Mouse (Mus musculus) neural tube, embryonic 13.5 days (tissue): ENCODE measurements around the gene Dach1. TPM values are rescaled to one million over a fixed set of nuclear protein-coding genes. Genes with fewer than 3 reads are reported as not detected.

Experiments
- ATAC-seq: fragments of 200-750 bp; cut with Nextera tagmentation; 2 replicates; pipeline ENCODE4 v1.8.0; 2017; ENCODE audit warnings: low read depth, mild to moderate bottlenecking, moderate TSS enrichment, moderate library complexity
- H3K27ac ChIP-seq: fragments of 300-500 bp; sonication (generic); replicated peaks from 2 replicates; pipeline ENCODE4 v1.5.1; 2015; ENCODE audit warnings: moderate library complexity, mild to moderate bottlenecking, inconsistent platforms
- H3K27me3 ChIP-seq: fragments of 300-500 bp; sonication (generic); 2 replicates; pipeline ENCODE4 v1.6.1; 2015; ENCODE audit warnings: mild to moderate bottlenecking, inconsistent platforms
- H3K36me3 ChIP-seq: fragments of 300-500 bp; sonication (generic); 2 replicates; pipeline ENCODE4 v1.6.1; 2015; ENCODE audit warnings: mild to moderate bottlenecking, inconsistent platforms
- H3K4me1 ChIP-seq: fragments of 300-500 bp; sonication (generic); replicated peaks from 2 replicates; pipeline ENCODE4 v1.6.1; 2015; ENCODE audit warnings: inconsistent platforms
- H3K4me2 ChIP-seq: fragments of 300-500 bp; sonication (generic); 2 replicates; pipeline ENCODE4 v1.6.1; 2015; ENCODE audit warnings: inconsistent platforms, mild to moderate bottlenecking, moderate library complexity
- H3K4me3 ChIP-seq: fragments of 300-500 bp; sonication (generic); 2 replicates; pipeline ENCODE4 v1.5.1; 2015; ENCODE audit warnings: mild to moderate bottlenecking, inconsistent platforms
- H3K9ac ChIP-seq: fragments of 300-500 bp; sonication (generic); 2 replicates; pipeline ENCODE4 v1.6.1; 2015; ENCODE audit warnings: moderate library complexity, mild to moderate bottlenecking, inconsistent platforms
- H3K9me3 ChIP-seq: fragments of 300-500 bp; sonication (generic); 2 replicates; pipeline ENCODE4 v1.6.1; 2016; ENCODE audit warnings: inconsistent platforms
- WGBS: fragments of 180-500 bp; shearing (Covaris S2); methylation state at CpG from one replicate; pipeline ENCODE4 v1.1.7; 2015; 5-methylcytosine and 5-hydroxymethylcytosine counted together
- polyA plus RNA-seq: library from polyadenylated mRNA; unstranded; fragments of >200 nt; fragmentation: Nextera tagmentation; extraction: Ambion mirVana; gene quantifications from 2 replicates; pipeline ENCODE4 v1.2.1, GENCODE M21; 2015

Dach1 gene
- polyA plus RNA-seq, 1 experiment from 2014 or later: 18.7 TPM

GRCm38 (mm10) chr14:97998584-97998983, 171.0 kb downstream of the Dach1 start:
- Histone ChIP-seq H3K4me3 (no peak overlapping the region), H3K36me3 (no peaks in the 10 kb centered on the region), H3K9me3 (no peaks in the 10 kb centered on the region), H3K9ac (no peak overlapping the region), H3K27ac (no peak overlapping the region), H3K4me1 (no peaks in the 10 kb centered on the region), H3K4me2 (no peak overlapping the region), H3K27me3 (no peaks in the 10 kb centered on the region)
- no peak for ATAC-seq

DNA sequence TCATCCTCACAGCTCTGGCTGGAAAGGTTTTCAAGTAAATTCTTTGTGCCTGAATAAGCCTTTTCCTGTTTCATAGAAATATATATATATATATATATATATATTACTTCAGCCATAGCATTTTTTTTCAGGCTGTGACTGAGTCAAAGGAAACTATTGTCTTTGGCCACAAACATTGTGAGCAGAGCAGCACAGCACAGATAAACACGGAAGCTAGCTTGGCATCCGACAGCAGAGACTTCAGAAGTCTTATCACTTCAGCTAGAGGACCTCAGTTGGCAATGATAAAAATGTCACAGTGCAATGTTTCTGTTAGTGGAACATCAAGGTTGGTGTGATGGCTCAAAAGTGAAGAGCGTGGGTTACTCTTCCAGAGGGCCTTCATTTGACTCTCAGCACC, 186.3 kb downstream of the Dach1 start:
- no peak overlapping the region for H3K9ac ChIP-seq
- no peak for ATAC-seq
- no peak overlapping the region for H3K4me2 ChIP-seq
- 75% methylated on average over 3 of the region's 3 CpGs for WGBS
- peaks cover 7% of the 10 kb centered on the region; the same call in 1 of the 2 replicates for H3K4me1 ChIP-seq
- no peaks in the 10 kb centered on the region for H3K27me3 ChIP-seq
- H3K9me3 ChIP-seq: no peaks in the 10 kb centered on the region
- H3K4me3 ChIP-seq: no peak overlapping the region
- H3K27ac ChIP-seq: no peak overlapping the region
- H3K36me3 ChIP-seq: no peaks in the 10 kb centered on the region

GRCm38 (mm10) chr14:97982676-97983075, 186.9 kb downstream of the Dach1 start:
- peaks cover 7% of the 10 kb centered on the region; the same call in 1 of the 2 replicates for H3K4me1 ChIP-seq
- no peaks in the 10 kb centered on the region for H3K36me3 ChIP-seq
- no peak overlapping the region for H3K4me3 ChIP-seq
- H3K9me3 ChIP-seq: no peaks in the 10 kb centered on the region
- H3K4me2 ChIP-seq: no peak overlapping the region
- H3K27me3 ChIP-seq: no peaks in the 10 kb centered on the region
- no peak overlapping the region for H3K9ac ChIP-seq
- H3K27ac ChIP-seq: no peak overlapping the region
- WGBS: 59% methylated on average over 6 of the region's 6 CpGs
- no peak for ATAC-seq

DNA sequence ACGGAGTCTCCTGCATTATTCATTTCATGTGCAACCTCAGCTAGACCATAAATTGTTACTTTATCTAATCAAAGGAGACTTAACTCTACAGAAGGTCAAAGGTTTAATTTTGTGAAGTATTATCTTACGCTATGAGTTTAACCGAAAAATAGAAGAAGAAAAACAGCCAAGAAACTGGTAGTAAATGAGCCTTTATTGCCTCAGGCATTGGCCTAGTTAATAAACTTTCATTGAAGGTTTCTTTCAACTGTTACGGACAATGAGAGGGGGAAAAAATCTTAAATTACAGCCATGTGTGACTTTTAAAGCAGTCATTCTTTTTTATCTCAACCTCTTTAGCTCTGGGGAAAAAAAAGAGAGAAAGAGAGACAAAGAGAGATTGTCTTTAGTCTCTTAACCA, 188.7 kb downstream of the Dach1 start:
- Histone ChIP-seq H3K27ac (no peak overlapping the region), H3K27me3 (no peaks in the 10 kb centered on the region), H3K4me2 (no peak overlapping the region), H3K4me1 (peaks cover 21% of the 10 kb centered on the region), H3K9me3 (no peaks in the 10 kb centered on the region), H3K36me3 (no peaks in the 10 kb centered on the region), H3K9ac (no peak overlapping the region), H3K4me3 (no peak overlapping the region)
- no peak for ATAC-seq
- 8% methylated on average over 4 of the region's 4 CpGs for WGBS

GRCm38 (mm10) chr14:97976091-97976490, 193.5 kb downstream of the Dach1 start:
- Histone ChIP-seq H3K4me3 (no peak overlapping the region), H3K27ac (0 out of 2 replicates have a peak overlapping the region, but pooled peaks have one; percentile 18), H3K9me3 (no peaks in the 10 kb centered on the region), H3K36me3 (no peaks in the 10 kb centered on the region), H3K27me3 (no peaks in the 10 kb centered on the region), H3K4me2 (no peak overlapping the region), H3K9ac (no peak overlapping the region), H3K4me1 (peaks cover 17% of the 10 kb centered on the region)
- WGBS: 9% methylated on average over 1 of the region's 1 CpGs
- no peak for ATAC-seq

DNA sequence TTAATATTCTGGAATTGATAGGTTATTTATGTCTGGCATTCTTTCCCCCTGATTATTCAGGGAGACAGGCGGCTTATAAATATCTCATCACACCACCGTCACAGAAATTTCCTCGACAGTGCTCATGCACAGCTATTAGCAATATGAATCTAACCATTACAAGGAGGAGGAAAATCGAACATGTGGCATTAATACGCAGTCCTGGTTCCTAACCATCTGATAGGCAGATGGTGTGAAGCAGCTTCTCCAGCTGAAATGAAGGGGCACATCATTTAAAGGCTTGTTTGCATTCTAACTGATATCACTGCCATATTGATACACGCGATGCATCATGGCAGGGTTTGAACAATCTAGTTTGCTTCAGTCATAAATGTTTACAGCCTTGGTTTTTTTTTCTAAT, 194.1 kb downstream of the Dach1 start:
- peaks cover 17% of the 10 kb centered on the region for H3K4me1 ChIP-seq
- H3K9me3 ChIP-seq: no peaks in the 10 kb centered on the region
- no peaks in the 10 kb centered on the region for H3K36me3 ChIP-seq
- H3K9ac ChIP-seq: no peak overlapping the region
- H3K27me3 ChIP-seq: no peaks in the 10 kb centered on the region
- H3K4me2 ChIP-seq: no peak overlapping the region
- no peak overlapping the region for H3K4me3 ChIP-seq
- H3K27ac ChIP-seq: no peak overlapping the region
- ATAC-seq: peak; percentile 59
- WGBS: 26% methylated on average over 7 of the region's 7 CpGs

- H3K27ac ChIP-seq: peak overlapping the region; percentile 43; the same call in 1 of the 2 replicates
- no peak overlapping the region for H3K4me2 ChIP-seq
- H3K27me3 ChIP-seq: no peaks in the 10 kb centered on the region
- no peaks in the 10 kb centered on the region for H3K36me3 ChIP-seq
- no peak overlapping the region for H3K9ac ChIP-seq
- peaks cover 24% of the 10 kb centered on the region for H3K4me1 ChIP-seq
- ATAC-seq: no peak
- no peaks in the 10 kb centered on the region for H3K9me3 ChIP-seq
- H3K4me3 ChIP-seq: no peak overlapping the region
- WGBS: 46% methylated on average over 2 of the region's 2 CpGs
Measured at GRCm38 (mm10) chr14:97964543-97965069, 205.0 kb downstream of the Dach1 start.

- peaks cover 24% of the 10 kb centered on the region for H3K4me1 ChIP-seq
- H3K27me3 ChIP-seq: no peaks in the 10 kb centered on the region
- peak overlapping the region; percentile 38; the same call in 1 of the 2 replicates for H3K27ac ChIP-seq
- H3K9me3 ChIP-seq: no peaks in the 10 kb centered on the region
- ATAC-seq: peak; percentile 68
- no peaks in the 10 kb centered on the region for H3K36me3 ChIP-seq
- H3K9ac ChIP-seq: no peak overlapping the region
- 58% methylated on average over 6 of the region's 6 CpGs for WGBS
- H3K4me3 ChIP-seq: no peak overlapping the region
- H3K4me2 ChIP-seq: no peak overlapping the region
Measured at GRCm38 (mm10) chr14:97963624-97964023, 205.9 kb downstream of the Dach1 start.

GRCm38 (mm10) chr14:97956356-97956755, 213.2 kb downstream of the Dach1 start:
- H3K27ac ChIP-seq: no peak overlapping the region
- no peaks in the 10 kb centered on the region for H3K27me3 ChIP-seq
- no peaks in the 10 kb centered on the region for H3K9me3 ChIP-seq
- no peak overlapping the region for H3K9ac ChIP-seq
- H3K4me3 ChIP-seq: no peak overlapping the region
- ATAC-seq: no peak
- H3K4me2 ChIP-seq: no peak overlapping the region
- 82% methylated on average over 1 of the region's 1 CpGs for WGBS
- peaks cover 12% of the 10 kb centered on the region for H3K4me1 ChIP-seq
- H3K36me3 ChIP-seq: no peaks in the 10 kb centered on the region

DNA sequence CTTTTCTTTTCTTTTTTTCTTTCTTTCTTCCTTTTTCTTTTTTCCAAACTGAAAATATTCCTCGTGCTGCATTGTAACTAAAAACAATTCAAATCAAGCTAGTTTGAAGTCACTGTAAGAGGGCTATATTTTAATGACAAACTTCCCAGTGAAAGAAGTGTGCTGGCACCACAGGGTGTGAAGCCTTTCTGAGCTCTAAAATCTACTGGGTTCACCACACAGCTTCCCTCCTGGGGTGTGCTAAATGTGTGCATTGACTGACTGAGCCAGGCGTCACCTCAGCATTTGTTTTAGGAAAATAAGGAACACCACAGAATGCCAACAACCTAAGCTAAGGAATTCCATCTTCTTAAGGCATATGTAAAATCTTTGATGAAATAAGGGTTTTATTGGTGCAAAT, 224.1 kb downstream of the Dach1 start:
- Histone ChIP-seq H3K4me1 (peaks cover 12% of the 10 kb centered on the region), H3K4me3 (no peak overlapping the region), H3K27ac (0 out of 2 replicates have a peak overlapping the region, but pooled peaks have one; percentile 54), H3K4me2 (no peak overlapping the region), H3K36me3 (no peaks in the 10 kb centered on the region), H3K27me3 (no peaks in the 10 kb centered on the region), H3K9me3 (no peaks in the 10 kb centered on the region), H3K9ac (no peak overlapping the region)
- 19% methylated on average over 2 of the region's 2 CpGs for WGBS
- ATAC-seq: peak; percentile 50; the same call in 1 of the 2 replicates

GRCm38 (mm10) chr14:97944643-97945268, 224.8 kb downstream of the Dach1 start:
- Histone ChIP-seq H3K4me2 (0 out of 2 replicates have a peak overlapping the region, but pooled peaks have one; percentile 3), H3K9me3 (no peaks in the 10 kb centered on the region), H3K4me1 (peaks cover 12% of the 10 kb centered on the region), H3K36me3 (no peaks in the 10 kb centered on the region), H3K9ac (no peak overlapping the region), H3K27ac (0 out of 2 replicates have a peak overlapping the region, but pooled peaks have one; percentile 19), H3K27me3 (no peaks in the 10 kb centered on the region), H3K4me3 (no peak overlapping the region)
- ATAC-seq: no peak
- 28% methylated on average over 9 of the region's 9 CpGs for WGBS

DNA sequence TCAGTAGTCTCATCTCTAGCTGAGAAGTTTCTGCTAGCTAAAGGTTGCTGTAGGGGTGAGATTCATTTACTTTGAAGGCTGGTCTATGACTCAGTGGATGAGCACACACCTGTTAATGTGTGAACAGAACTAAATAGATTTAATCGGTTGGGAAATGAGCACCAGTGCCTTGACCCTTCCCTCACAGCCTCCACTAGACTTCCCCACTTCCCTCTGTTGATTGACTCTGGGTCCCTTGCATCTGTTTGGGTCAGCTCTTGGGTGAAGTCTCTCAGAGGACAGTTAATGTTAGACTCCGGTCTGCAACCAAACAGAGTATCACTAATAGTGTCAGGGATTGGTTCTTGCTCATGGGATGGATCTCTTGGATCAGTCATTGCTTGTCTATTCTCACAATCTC, 227.2 kb downstream of the Dach1 start:
- Histone ChIP-seq H3K9ac (no peak overlapping the region), H3K36me3 (no peaks in the 10 kb centered on the region), H3K4me1 (peaks cover 11% of the 10 kb centered on the region), H3K9me3 (no peaks in the 10 kb centered on the region), H3K4me3 (no peak overlapping the region), H3K27ac (no peak overlapping the region), H3K4me2 (no peak overlapping the region), H3K27me3 (no peaks in the 10 kb centered on the region)
- ATAC-seq: no peak
- 93% methylated on average over 2 of the region's 2 CpGs for WGBS

DNA sequence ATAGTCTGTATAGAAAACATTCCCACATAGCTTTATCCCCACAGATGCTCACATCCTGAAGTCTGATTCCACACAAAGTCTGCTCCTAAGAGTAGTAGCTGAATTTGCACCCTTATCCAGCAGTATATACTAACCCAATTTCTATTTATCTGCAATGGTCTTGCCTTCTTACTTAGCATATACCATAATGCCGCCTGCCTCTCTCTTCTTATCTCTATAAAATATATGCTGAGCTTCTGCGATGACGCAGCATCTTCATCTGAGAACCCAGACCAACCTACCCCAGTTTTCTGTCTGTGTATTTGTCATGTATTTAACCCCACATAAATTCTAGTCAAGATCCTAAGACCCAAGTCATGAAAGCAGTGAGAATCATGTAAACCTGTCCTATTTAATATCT, 272.9 kb downstream of the Dach1 start:
- Histone ChIP-seq H3K4me2 (no peak overlapping the region), H3K9me3 (no peaks in the 10 kb centered on the region), H3K36me3 (no peaks in the 10 kb centered on the region), H3K4me3 (no peak overlapping the region), H3K4me1 (no peaks in the 10 kb centered on the region), H3K9ac (no peak overlapping the region), H3K27me3 (no peaks in the 10 kb centered on the region), H3K27ac (no peak overlapping the region)
- ATAC-seq: no peak
- WGBS: 98% methylated on average over 3 of the region's 3 CpGs
